Mouse (Mus musculus): ENCODE measurements around the gene Baz2a.
"Not testable (repeated sequence)": the region's sequence is repeated elsewhere in the genome, so short reads cannot be mapped to it uniquely, and the experiment has no call there.

Baz2a gene

DNA sequence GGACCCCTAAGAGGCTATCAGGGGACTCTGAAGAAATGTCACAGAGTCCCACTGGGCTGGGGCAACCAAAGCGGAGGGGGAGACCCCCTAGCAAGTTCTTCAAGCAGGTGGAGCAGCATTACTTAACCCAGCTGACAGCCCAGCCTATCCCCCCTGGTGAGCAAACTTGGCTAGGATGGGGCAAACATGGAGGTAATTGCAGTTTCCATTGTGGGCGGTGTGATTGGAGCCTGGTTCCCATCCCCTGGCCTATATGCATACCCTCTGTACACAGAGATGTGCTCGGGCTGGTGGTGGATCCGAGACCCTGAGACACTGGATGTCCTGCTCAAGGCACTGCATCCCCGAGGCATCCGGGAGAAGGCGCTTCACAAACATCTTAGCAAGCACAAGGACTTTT, 32.5 kb downstream of the Baz2a start:
- no peak for DNase-seq (ENCODE audit: low spot score)

DNA sequence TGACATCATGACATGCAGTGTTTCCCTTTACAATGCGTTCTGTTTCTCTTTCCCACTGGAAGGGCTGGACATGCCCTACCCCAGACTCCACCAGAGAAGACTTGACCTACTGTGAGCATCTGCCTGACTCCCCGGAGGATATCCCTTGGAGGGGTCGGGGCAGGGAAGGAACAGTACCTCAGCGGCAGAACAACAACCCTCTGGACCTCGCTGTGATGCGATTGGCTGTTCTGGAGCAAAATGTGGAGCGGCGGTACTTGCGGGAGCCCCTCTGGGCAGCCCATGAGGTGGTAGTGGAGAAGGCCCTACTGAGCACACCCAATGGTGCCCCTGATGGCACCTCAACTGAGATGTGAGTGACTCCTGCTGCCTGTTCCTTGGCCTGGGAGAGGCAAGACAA, 33.5 kb downstream of the Baz2a start:
- DNase-seq (ENCODE audit: low spot score): no peak

DNA sequence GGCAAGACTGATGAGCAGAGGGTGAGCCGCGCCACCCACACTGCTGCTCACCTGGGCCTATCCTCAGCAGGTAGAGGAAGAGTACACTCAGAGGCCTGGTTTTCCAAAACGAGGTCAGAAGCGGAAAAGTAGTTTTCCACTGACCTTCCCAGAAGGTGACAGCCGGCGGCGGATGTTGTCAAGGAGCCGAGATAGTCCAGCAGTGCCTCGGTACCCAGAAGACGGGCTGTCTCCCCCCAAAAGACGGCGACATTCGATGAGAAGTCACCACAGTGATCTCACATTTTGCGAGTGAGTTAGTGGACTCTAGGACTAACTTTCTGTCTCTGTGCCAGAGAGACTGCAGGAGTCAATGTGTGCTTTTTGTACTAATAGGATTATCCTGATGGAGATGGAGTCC, 34.6 kb downstream of the Baz2a start:
- no peak for DNase-seq (ENCODE audit: low spot score)

DNA sequence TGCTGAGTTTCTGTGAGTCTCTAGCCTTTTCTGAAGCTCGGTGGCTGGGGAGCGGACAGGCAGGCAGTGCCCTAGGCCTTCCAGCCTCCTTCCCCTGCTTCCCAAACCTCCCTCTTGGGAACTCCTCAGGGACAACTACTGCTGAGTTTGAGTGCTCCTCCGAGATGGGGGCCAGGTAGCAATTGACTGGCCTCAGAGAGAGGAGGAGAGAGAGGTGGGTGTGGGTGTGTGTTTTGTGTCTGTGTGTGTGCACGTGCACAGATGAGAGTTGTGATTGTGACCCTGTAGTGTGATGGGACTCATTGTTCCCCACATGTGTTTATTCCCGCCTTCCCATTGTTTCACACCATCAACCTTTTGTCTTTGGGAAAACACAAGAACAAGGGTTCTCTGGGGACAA, 36.1 kb downstream of the Baz2a start:
- DNase-seq (ENCODE audit: low spot score): no peak

DNA sequence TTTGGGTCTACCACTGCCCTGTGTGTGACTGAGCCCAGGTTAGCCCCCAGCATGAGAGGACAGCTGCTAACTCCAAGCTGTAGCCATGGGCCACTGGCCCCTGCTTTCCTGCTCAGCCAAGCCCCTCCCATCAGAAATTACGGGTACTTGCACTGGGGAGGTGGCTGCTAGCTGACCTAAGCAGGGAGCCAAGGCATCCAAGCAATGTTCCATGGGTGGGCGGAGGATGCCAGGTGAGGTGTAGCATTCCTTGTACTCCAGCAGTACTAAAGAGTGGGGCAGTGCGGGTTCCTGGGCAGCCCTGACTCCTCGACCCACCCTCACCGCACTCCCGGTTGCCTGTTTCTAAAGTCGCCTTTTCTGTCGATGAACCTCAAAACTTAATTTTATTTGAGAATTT, 36.8 kb downstream of the Baz2a start:
- DNase-seq (ENCODE audit: low spot score): no peak

DNA sequence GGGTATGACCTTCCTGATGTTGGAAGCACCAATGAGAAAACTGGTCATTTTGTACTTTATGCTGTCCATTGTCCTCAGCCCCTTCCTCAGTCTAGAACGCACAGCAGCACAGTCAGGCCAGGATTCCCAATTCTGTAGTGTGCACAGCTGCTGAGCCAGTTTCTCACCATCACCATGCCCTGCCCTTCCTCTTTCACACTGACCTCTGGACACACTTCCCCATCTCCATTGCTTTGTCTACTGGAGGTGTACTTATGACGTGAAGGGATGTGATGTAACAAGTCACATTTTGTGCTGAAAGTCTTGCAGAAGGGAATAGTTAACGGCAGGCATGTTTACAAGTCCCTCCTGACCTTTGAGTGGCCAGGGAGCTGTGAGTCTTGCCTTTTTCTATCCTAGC, 39.9 kb downstream of the Baz2a start:
- no peak for DNase-seq (ENCODE audit: low spot score)

DNA sequence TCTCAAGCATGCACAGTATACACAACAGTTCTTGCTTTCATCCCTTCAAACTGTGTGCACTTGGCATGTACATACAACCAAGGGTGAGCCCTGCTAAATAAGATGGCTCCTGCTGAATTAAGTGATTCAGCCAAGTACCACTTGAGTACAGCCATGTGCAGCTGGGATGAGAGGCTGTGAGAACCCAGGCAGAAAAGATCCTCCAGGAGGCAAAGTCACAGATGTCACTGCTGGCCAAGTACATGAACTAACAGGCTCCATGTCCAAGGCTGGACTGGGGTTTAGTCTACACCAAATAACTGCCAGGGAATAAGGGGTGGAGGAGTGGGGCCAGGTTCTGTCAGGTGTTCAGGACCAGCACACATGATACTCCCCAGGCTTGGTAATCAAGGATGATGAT, 40.4 kb downstream of the Baz2a start:
- DNase-seq (ENCODE audit: low spot score): no peak

DNA sequence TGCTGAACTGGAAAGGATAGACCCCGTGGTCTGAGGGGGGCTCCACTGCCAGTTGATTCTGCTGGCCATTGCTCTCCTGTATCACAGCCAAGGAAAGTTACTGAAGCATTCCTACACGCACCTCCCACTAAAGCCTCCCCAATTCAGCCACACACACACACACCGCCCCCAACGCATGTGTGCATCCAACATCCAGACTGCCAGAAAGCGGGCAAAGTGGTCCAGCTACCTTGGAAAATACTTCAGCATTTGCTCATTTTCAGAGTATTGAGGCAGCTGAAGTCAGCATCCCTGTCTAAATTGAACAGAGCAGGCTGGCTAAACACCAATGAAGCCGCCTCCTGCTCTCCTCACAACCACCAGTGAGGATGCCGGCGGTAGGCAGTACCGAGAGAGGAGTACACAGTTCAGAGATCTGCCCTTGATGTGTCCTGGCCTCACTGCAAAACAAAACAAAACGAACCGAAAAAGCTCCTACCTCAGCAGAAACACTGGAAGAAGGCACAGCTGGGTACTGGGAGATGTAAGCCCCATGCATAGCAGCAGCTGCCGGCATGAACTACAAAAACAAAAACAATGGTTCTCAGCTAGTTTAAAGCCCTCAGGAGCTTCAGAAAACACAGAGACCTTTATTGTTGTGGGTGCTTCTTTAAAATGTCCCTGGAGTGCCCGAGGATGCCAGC, 42.4 kb downstream of the Baz2a start:
- no peak for DNase-seq (ENCODE audit: low spot score)

DNA sequence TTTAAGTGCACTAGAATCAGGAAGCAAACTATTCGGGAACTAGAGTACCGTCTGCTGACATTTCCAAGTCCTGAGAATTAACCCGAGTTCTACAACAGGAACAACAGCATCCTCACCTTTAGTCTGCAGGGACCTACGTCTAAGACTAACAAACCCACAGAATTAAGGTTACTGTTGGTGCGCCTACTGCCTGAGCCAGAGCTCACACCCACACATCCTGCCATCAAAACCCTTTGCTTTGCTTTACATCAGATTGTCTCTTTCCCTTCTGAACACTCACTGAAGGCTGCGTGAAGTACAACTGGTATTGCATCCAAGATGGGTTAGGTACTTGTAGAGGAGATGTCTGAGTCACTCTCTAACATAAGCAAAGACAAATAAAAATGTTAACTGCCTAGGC, 44.0 kb downstream of the Baz2a start:
- DNase-seq (ENCODE audit: low spot score): no peak

DNA sequence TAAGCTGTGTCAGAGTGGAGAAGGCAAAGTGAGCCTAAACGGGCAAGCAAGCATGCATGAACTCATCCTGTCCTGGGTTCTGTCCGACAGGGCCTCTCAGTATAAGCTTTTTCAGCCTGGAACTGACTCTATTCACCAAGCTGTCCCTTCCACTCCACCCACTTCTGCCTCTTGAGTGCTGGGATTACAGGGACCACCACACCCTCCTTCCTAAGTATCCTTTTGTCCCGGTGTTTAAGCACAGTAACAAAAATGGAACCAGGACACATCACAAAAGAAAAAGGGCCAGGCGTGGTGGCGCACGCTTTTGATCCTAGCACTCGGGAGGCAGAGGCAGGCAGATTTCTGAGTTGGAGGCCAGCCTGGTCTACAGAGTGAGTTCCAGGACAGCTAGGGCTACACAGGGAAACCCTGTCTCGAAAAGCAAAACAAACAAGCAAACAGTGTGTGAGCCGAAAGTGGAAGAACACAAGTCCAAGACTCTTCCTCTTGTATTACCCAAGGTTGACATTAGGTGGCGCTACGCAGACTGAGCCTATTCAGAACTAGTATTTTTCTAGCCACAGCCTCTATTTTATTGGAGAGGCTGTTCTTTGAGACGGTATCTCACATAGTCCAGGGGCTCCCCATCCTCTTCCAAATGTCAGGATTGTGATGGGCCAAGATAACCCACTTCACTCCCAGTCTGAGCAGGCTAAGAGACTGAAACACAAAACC, 49.0 kb downstream of the Baz2a start:
- peak; percentile 81 for DNase-seq (ENCODE audit: low spot score)

DNA sequence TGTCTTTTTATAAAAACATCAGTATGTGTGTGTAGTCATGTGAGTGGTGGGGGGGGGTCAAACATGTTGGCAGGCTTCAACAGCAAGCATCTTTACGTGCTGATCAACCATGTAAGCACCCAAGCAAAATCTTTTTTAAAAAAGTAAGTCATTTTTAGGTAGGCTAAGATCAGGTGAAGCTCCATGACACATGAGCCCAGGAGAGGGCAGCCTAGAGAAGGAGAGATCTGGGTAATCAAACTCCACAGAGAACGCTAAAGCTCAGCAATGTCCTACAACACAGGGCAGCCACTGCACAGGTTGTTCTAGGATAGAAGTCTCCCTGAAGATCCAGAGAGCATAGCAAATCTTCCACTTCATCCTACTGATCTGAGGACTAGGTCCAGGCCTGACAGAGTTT, 50.8 kb downstream of the Baz2a start:
- DNase-seq (ENCODE audit: low spot score): no peak

DNA sequence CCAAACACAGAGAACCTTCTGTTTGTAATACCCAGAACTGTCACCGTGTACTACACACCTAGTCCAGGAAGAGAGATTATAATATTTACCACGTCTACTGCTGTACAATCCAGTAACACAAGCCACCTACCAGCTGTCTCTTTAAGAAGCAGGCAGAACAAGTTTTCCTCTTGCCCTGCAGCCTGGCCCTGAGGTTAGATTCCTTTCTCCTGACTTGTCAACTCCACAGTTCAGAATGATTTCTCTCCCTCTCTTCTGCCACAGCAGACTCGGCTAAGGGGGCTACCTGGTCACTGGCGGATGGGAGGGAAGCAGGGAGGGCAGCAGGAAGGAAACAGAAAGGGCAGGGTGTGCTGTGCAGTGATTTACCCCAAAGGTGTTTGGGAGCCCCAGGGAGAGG, 52.3 kb downstream of the Baz2a start:
- DNase-seq (ENCODE audit: low spot score): no peak

DNA sequence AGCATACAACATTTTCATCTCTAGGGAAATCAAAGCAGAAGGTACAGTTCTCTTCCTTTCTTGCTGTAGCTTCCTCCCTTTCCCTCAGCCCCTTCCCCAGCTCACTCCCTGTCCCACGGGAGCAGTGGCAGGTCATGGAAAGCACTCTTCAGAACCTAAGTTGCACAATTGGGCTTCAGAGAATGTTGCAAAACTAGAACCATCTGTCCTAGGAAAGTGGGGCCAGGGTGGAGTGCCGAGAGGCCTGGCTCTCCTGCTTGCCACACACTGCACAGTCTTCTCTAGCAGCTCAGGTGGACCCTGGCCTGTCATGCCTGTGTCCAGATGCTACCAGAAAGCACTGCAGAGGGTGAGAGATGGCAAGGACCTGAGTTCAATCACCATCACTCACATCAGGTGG, 53.6 kb downstream of the Baz2a start:
- no peak for DNase-seq (ENCODE audit: low spot score)

DNA sequence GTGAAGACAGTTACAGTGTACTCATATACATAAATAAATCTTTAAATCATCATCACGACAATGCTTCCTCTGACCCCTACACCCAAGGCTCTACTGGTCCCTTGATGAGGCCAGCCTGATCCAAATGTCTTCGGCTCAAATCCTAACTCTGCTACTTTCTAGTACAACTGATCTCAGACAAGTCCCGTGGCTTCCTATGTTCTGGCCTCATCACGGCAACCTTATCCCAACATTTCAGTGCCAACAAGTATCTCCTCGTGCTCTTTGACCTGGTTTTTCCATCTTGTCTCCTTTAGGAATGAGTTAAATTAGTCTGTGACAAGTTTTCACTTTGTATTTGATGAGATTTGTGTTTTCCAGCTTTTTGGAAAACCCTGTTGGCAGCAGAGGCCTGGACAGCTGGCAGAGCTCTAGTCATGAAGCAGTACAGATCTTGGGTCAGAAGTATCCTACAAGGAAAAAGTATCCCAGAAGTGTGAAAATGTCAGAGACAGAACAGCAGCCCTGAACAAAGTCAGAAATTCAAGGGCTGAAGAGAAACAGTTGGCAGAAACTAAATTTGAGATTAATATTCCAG, 57.5 kb downstream of the Baz2a start:
- DNase-seq (ENCODE audit: low spot score): no peak

DNA sequence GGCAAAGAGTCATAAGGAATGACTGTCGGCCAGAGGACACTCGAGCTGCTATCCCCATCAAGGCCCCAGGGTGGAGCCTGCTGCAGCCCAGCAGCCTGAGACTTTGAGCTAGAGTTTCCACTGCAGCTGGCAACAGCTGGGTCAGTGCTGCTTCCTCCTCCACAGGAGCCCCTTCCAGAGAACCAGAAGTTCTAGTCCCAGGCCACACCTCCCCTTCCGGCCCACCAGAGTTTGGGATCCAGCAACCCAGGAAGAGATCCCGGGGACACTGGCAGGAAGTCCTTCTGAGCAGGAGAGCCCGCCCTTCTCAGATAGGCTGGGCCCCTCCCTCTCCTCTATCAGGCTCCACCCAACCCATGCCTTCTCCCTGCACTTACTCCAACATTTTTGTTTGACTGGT, 58.2 kb downstream of the Baz2a start:
- DNase-seq (ENCODE audit: low spot score): peak; percentile 80

DNA sequence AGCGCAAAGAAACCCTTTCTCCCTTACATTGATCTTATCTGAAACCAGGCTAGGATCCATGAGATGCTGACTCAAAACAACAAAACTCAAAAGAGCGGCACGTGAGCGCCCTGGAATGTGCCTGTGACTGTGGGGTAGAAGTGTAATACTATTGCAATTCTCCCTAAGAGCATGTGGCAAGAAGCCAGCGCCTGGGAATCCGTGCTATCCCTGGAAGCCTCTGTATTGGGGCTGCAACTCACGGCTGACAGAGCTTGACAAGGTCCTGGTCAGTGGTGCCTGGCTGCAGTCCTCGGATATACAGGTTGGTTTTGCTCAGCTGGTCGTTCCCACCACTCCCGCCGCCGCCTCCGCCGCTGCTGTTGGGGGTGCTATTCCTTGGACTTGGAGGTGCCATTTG, 59.6 kb downstream of the Baz2a start:
- DNase-seq (ENCODE audit: low spot score): no peak

DNA sequence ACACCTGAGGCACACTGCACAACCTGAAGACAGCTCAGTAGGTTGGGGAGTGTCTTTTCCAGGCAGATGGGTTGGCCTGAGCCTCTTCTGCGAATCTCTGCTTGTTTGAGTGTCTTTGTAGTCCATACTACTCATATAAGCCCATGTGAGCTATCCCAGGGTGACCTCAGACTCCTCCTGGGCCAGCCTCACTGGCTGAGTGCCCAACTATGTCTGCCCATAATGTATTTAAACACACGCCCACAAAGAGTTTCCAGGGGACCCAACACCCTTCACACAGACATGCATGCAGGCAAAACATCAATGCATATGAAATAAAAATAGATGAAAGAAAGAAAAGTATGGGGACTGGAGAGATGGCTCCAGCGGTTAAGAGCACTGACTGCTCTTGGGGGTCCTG, 62.6 kb downstream of the Baz2a start:
- DNase-seq (ENCODE audit: low spot score): no peak

DNA sequence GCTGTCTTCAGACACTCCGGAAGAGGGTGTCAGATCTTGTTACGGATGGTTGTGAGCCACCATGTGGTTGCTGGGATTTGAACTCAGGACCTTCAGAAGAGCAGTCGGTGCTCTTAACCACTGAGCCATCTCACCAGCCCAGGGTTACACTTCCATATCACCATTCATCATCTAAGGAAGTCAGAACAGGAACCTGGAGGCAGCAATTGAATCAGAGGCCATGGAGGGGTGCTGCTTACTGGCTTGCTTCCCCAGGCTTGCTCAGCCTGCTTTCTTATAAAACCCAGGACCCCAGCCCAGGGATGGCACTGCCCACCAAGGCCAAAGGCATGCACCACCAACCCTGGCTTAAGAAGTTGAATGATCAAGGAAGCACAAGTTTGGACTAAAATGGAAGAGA, 74.3 kb downstream of the Baz2a start:
- DNase-seq (ENCODE audit: low spot score): not testable (repeated sequence)

DNA sequence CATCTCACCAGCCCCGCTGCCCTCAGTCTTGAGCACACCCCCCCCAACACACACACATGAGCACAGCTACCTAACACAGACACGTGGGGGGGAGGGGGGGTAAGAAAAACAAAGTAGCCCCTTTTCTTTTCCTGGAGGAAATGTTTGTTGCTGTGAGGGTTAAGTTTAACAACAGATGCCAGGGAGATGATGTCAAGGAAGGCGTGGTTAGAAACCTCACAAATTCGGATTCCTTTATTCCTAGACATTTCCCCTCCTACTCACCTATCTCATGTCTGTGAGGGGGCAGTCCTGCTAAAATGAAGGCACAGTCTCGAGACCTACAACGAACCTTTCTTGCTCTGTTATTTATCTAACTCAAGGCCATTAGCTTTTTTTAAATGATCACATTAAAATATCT, 75.7 kb downstream of the Baz2a start:
- DNase-seq (ENCODE audit: low spot score): no peak

DNA sequence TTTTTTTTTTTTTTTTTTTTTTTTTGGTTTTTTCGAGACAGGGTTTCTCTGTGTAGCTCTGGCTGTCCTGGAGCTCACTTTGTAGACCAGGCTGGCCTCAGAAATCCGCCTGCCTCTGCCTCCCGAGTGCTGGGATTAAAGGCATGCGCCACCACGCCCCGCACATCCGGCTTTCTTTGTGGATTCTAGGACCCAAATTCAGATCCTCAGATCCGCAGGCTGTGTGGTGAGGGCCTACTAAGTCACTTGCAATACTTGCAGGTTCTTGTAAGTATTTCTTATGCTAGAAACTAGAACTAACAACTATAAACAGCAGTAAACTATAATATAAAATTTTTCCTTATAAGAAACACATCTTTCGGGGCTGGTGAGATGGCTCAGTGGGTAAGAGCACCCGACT, 80.0 kb downstream of the Baz2a start:
- not testable (repeated sequence) for DNase-seq (ENCODE audit: low spot score)

DNA sequence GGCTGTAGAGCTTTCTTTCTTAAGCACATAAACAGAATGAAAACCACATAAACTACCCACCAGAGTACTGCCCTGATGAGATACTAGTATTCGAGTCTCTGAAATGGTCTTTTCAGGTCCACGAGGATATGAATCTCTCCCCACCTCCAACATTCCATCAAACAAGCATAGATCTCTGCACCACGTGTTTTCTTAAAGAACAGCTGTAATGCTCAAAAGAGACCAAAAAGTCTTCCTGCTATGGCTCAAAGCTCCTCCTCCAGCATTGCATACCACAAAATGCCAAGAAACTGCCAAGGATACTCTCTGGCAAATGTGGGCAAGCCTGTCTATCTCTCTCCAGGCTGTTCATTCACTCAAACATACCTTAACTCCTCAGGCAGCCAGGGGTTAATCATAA, 83.9 kb downstream of the Baz2a start:
- DNase-seq (ENCODE audit: low spot score): no peak

DNA sequence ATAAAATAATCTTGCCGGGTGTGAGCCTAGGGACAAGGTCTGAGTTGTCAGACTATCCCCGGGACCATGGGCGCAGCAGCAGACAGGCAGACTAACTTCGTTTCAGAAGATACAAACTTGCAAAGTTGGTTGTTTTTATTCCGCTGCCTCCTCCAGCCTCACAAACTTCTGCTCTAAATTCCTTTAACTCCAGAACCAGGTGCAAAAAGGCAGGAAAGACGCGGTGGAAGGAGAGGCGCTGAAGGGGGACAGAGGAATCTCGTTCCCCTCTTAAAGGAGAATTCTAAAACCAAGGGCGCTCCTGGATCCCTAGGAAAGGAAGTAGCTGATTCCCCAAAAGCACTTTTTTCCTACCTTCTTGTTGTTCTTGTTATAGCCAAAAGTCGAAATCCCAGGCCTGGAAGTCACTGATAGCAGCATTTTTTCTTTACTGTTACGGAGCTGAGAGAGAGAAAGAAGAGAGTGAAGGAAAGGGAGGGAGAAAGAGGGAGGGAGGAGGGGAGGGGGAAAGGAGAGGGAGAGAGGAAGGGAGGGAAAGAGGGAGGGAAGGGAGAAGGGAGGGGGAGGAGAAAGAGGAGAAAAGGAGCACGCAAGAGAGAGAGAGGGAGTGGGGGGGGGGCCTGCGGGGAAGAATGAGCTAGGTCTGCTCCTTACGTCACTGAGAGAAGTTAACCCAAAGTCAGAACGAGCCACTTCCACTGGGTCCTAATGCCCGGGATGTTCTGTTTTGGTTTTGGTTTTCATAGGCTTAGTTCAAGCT, 84.8 kb downstream of the Baz2a start:
- DNase-seq (ENCODE audit: low spot score): peak; percentile 95

DNA sequence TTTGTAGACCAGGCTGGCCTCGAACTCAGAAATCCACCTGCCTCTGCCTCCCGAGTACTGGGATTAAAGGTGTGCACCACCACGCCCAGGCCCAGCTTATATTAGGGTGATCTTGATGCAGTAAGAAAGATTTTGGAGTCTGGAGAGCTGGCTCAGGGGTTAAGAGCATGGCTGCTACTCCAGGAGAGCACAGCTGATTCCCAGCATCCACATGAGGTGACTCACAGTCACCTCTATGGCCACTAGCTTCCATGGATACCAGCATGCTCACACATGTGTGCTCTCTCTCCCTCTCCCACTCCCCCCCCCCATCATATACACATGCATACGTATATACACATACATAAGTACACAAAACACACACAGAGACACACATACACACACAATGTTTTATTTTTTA, 85.9 kb downstream of the Baz2a start:
- no peak for DNase-seq (ENCODE audit: low spot score)
